In the genomic region with DNA sequence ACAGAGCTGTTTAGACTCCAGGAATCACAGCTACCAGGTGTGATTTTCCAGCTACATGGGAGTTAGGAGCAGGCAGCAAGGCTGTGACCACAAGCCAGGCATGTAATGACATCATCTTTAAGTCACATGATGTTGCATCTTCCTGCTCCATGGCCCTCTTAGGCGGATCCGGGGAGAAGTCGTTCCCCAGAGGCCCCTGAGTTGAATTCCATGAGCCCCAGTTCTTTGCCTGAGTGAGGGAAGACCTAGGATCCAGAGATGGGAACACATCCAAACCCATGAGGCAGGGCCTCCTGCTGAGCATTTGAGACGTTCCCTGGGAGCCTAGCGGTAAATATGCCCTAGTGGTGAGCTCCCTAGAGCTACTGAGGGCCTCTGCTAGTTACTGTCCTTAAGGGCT, we compare ENCODE assay signal across 12 mouse cellular contexts.
A peak's percentile ranks its signal among the peaks of the same experiment; 100 is the strongest.
DNase-seq lines count a peak whose midpoint lies in the region; ATAC-seq and TF ChIP-seq lines count a peak whose summit lies in the region.
"Had no signal": no experiment of that assay in that cellular context is flagged by ENCODE, and none has a peak within 500 bp of the region (broad histone marks: within the 10 kb centered on the region; RNA-seq: fewer than 3 reads in every experiment).

No protein-coding gene starts in this region.

- ATAC-seq in hindbrain, embryonic 12.5 days (ENCODE audit: low FRiP score), result no peak
- 0 out of 2 replicates have a peak, but pooled peaks have one; percentile 12 for ATAC-seq in neural tube, embryonic 14.5 days (ENCODE audit: low read depth)
- no peak for ATAC-seq in neural tube, embryonic 15.5 days (ENCODE audit: low FRiP score)
- no peak for ATAC-seq in hindbrain, postnatal 0 days
- peak; percentile 38; the same call in 1 of the 2 replicates for ATAC-seq in stomach, postnatal 0 days (ENCODE audit: low FRiP score, low TSS enrichment)
- no peak for ATAC-seq in CD4-positive, CD25-positive, alpha-beta regulatory T cell, adult 4 months

- TF ChIP-seq EP300 in stomach, postnatal 0 days (optimal IDR thresholded peaks at IDR 0.05), result no peak

- H3K4me1 ChIP-seq in hindbrain, embryonic 10.5 days (replicated peaks), result peaks cover 34% of the 10 kb centered on the region
- peaks cover 27% of the 10 kb centered on the region for H3K4me1 ChIP-seq in hindbrain, embryonic 12.5 days
- H3K4me1 ChIP-seq in neural tube, embryonic 14.5 days (ENCODE audit: control insufficient read depth, insufficient read depth, low read length), result peaks cover 11% of the 10 kb centered on the region
- H3K4me1 ChIP-seq in neural tube, embryonic 15.5 days, result peaks cover 34% of the 10 kb centered on the region
- peaks cover 10% of the 10 kb centered on the region for H3K4me1 ChIP-seq in hindbrain, postnatal 0 days (ENCODE audit: insufficient read depth, low read length)
- no peaks in the 10 kb centered on the region; the same call in 1 of the 2 replicates for H3K4me1 ChIP-seq in stomach, postnatal 0 days (replicated peaks; ENCODE audit: control insufficient read depth, insufficient read depth)
- H3K4me1 ChIP-seq: liver, embryonic 15.5 days had no signal

- no peak overlapping the region for H3K4me2 ChIP-seq in hindbrain, embryonic 12.5 days (replicated peaks)
- no peak overlapping the region for H3K4me2 ChIP-seq in neural tube, embryonic 14.5 days (ENCODE audit: low read depth, low read length)
- H3K4me2 ChIP-seq in neural tube, embryonic 15.5 days, result no peak overlapping the region
- H3K4me2 ChIP-seq in hindbrain, postnatal 0 days (ENCODE audit: low read depth, low read length), result no peak overlapping the region
- H3K4me2 ChIP-seq in stomach, postnatal 0 days (replicated peaks; ENCODE audit: low read depth), result no peak overlapping the region
- H3K4me2 ChIP-seq: hindbrain, embryonic 15.5 days; liver, embryonic 15.5 days had no signal

- no peaks in the 10 kb centered on the region for H3K9me3 ChIP-seq in hindbrain, embryonic 10.5 days
- H3K9me3 ChIP-seq in hindbrain, embryonic 12.5 days (replicated peaks), result no peaks in the 10 kb centered on the region
- no peaks in the 10 kb centered on the region for H3K9me3 ChIP-seq in neural tube, embryonic 14.5 days (ENCODE audit: control insufficient read depth, low read length)
- H3K9me3 ChIP-seq in neural tube, embryonic 15.5 days (replicated peaks), result no peaks in the 10 kb centered on the region
- H3K9me3 ChIP-seq in hindbrain, postnatal 0 days (ENCODE audit: low read length), result no peaks in the 10 kb centered on the region
- no peaks in the 10 kb centered on the region for H3K9me3 ChIP-seq in stomach, postnatal 0 days (ENCODE audit: control insufficient read depth, low read length)
- H3K9me3 ChIP-seq: hindbrain, embryonic 15.5 days; liver, embryonic 15.5 days had no signal

- peaks cover 18% of the 10 kb centered on the region; the same call in 1 of the 2 replicates for H3K36me3 ChIP-seq in hindbrain, embryonic 10.5 days
- no peaks in the 10 kb centered on the region for H3K36me3 ChIP-seq in hindbrain, embryonic 12.5 days
- no peaks in the 10 kb centered on the region for H3K36me3 ChIP-seq in neural tube, embryonic 14.5 days (ENCODE audit: control insufficient read depth, insufficient read depth, low read length)
- no peaks in the 10 kb centered on the region for H3K36me3 ChIP-seq in neural tube, embryonic 15.5 days
- no peaks in the 10 kb centered on the region for H3K36me3 ChIP-seq in hindbrain, postnatal 0 days (ENCODE audit: insufficient read depth, low read length)
- H3K36me3 ChIP-seq in stomach, postnatal 0 days (ENCODE audit: control insufficient read depth, insufficient read depth, low read length), result peaks cover 13% of the 10 kb centered on the region
- H3K36me3 ChIP-seq: hindbrain, embryonic 15.5 days; liver, embryonic 15.5 days had no signal

- no peak overlapping the region for H3K9ac ChIP-seq in hindbrain, embryonic 12.5 days
- H3K9ac ChIP-seq in neural tube, embryonic 14.5 days (replicated peaks; ENCODE audit: low read depth, low read length), result no peak overlapping the region
- no peak overlapping the region for H3K9ac ChIP-seq in neural tube, embryonic 15.5 days (replicated peaks)
- H3K9ac ChIP-seq in hindbrain, postnatal 0 days (replicated peaks; ENCODE audit: low read length), result no peak overlapping the region
- no peak overlapping the region for H3K9ac ChIP-seq in stomach, postnatal 0 days (ENCODE audit: low read length)
- H3K9ac ChIP-seq: hindbrain, embryonic 15.5 days; liver, embryonic 15.5 days had no signal

- no peak for TF ChIP-seq CTCF in hindbrain, postnatal 0 days (IDR thresholded peaks at IDR 0.05; ENCODE audit: low read depth)
- peak; percentile 27 for TF ChIP-seq CTCF in stomach, postnatal 0 days (IDR thresholded peaks at IDR 0.05; ENCODE audit: low read depth)

- DNase-seq in hindbrain, embryonic 10.5 days (ENCODE audit: low spot score), result no peak
- peak; percentile 21 for DNase-seq in hindbrain, postnatal 0 days (ENCODE audit: low spot score)
- DNase-seq in stomach, postnatal 0 days (ENCODE audit: low spot score), result no peak
- DNase-seq in thymus, postnatal 4 days, result no peak
- DNase-seq: cerebellum, adult 18-20 months; thymus, postnatal 25 days had no signal

- H3K27ac ChIP-seq in hindbrain, embryonic 10.5 days, result peak overlapping the region; percentile 66
- H3K27ac ChIP-seq in hindbrain, embryonic 12.5 days, result no peak overlapping the region
- no peak overlapping the region for H3K27ac ChIP-seq in neural tube, embryonic 14.5 days (ENCODE audit: low read depth, low read length)
- H3K27ac ChIP-seq in neural tube, embryonic 15.5 days (replicated peaks), result no peak overlapping the region; the same call in 1 of the 2 replicates
- H3K27ac ChIP-seq in hindbrain, postnatal 0 days, result peak overlapping the region; percentile 8; the same call in 1 of the 2 replicates
- peak overlapping the region; percentile 82 for H3K27ac ChIP-seq in stomach, postnatal 0 days (replicated peaks)
- H3K27ac ChIP-seq: hindbrain, embryonic 15.5 days; liver, embryonic 15.5 days had no signal

- 76% methylated on average over 5 of the region's 5 CpGs for WGBS in hindbrain, embryonic 10.5 days
- 61% methylated on average over 5 of the region's 5 CpGs for WGBS in hindbrain, embryonic 12.5 days
- 52% methylated on average over 5 of the region's 5 CpGs for WGBS in neural tube, embryonic 14.5 days
- 60% methylated on average over 5 of the region's 5 CpGs for WGBS in neural tube, embryonic 15.5 days
- WGBS in hindbrain, postnatal 0 days, result 61% methylated on average over 5 of the region's 5 CpGs
- 37% methylated on average over 5 of the region's 5 CpGs for WGBS in stomach, postnatal 0 days

- no peaks in the 10 kb centered on the region for H3K27me3 ChIP-seq in hindbrain, embryonic 10.5 days (ENCODE audit: insufficient read depth, poor library complexity, severe bottlenecking)
- no peaks in the 10 kb centered on the region for H3K27me3 ChIP-seq in hindbrain, embryonic 12.5 days
- H3K27me3 ChIP-seq in neural tube, embryonic 14.5 days (ENCODE audit: control insufficient read depth, insufficient read depth, low read length), result no peaks in the 10 kb centered on the region
- H3K27me3 ChIP-seq in neural tube, embryonic 15.5 days (replicated peaks), result no peaks in the 10 kb centered on the region
- no peaks in the 10 kb centered on the region for H3K27me3 ChIP-seq in hindbrain, postnatal 0 days (ENCODE audit: insufficient read depth, low read length)
- no peaks in the 10 kb centered on the region for H3K27me3 ChIP-seq in stomach, postnatal 0 days (ENCODE audit: control insufficient read depth, insufficient read depth, low read length)
- H3K27me3 ChIP-seq: hindbrain, embryonic 15.5 days; liver, embryonic 15.5 days had no signal

- H3K4me3 ChIP-seq in hindbrain, embryonic 10.5 days, result no peak overlapping the region
- no peak overlapping the region for H3K4me3 ChIP-seq in hindbrain, embryonic 12.5 days
- H3K4me3 ChIP-seq in neural tube, embryonic 14.5 days (ENCODE audit: low read depth, low read length), result no peak overlapping the region
- no peak overlapping the region for H3K4me3 ChIP-seq in neural tube, embryonic 15.5 days (replicated peaks)
- no peak overlapping the region for H3K4me3 ChIP-seq in hindbrain, postnatal 0 days (ENCODE audit: low read length)
- no peak overlapping the region for H3K4me3 ChIP-seq in stomach, postnatal 0 days (ENCODE audit: low read depth, low read length)
- H3K4me3 ChIP-seq: hindbrain, embryonic 15.5 days; liver, embryonic 15.5 days had no signal

Comparison
In these comparisons a context has a peak if more than half of its experiments do, and no peak if none do; other contexts are left out.
1. H3K27ac ChIP-seq: peak in hindbrain, embryonic 10.5 days (single experiment), hindbrain, postnatal 0 days (single experiment) and stomach, postnatal 0 days (single experiment); none in hindbrain, embryonic 12.5 days (single experiment), neural tube, embryonic 14.5 days (single experiment) and neural tube, embryonic 15.5 days (single experiment).
2. ATAC-seq: peak in neural tube, embryonic 14.5 days (single experiment) and stomach, postnatal 0 days (single experiment); none in hindbrain, embryonic 12.5 days (single experiment), neural tube, embryonic 15.5 days (single experiment), hindbrain, postnatal 0 days (single experiment) and CD4-positive, CD25-positive, alpha-beta regulatory T cell, adult 4 months (single experiment).